In genomic region chr4:107835508-107835909, GRCm38 (mm10) we compare ENCODE assay signal across 12 mouse cellular contexts. TPM values are rescaled to one million over a fixed set of nuclear protein-coding genes. Genes with fewer than 3 reads are reported as not detected.
DNase-seq lines count a peak whose midpoint lies in the region; ATAC-seq and TF ChIP-seq lines count a peak whose summit lies in the region.
"Had no signal": no experiment of that assay in that cellular context is flagged by ENCODE, and none has a peak within 500 bp of the region (broad histone marks: within the 10 kb centered on the region; RNA-seq: fewer than 3 reads in every experiment).

No protein-coding gene starts in this region.

- 0% methylated on average over 5 of the region's 5 CpGs for WGBS in forebrain, embryonic 14.5 days
- WGBS in intestine, embryonic 14.5 days, result 49% methylated on average over 5 of the region's 5 CpGs
- WGBS in midbrain, embryonic 16.5 days, result 10% methylated on average over 5 of the region's 5 CpGs
- 92% methylated on average over 5 of the region's 5 CpGs for WGBS in thymus, adult 2 months

- no peaks in the 10 kb centered on the region for H3K9me3 ChIP-seq in forebrain, embryonic 14.5 days (replicated peaks; ENCODE audit: control insufficient read depth, low read length)
- H3K9me3 ChIP-seq in intestine, embryonic 14.5 days (ENCODE audit: control insufficient read depth, low read length), result no peaks in the 10 kb centered on the region
- H3K9me3 ChIP-seq in midbrain, embryonic 16.5 days (replicated peaks; ENCODE audit: control insufficient read depth, low read length, poor library complexity, severe bottlenecking), result no peaks in the 10 kb centered on the region

- H3K4me1 ChIP-seq in forebrain, embryonic 14.5 days (ENCODE audit: control insufficient read depth, insufficient read depth, low read length), result peaks cover 84% of the 10 kb centered on the region
- H3K4me1 ChIP-seq in intestine, embryonic 14.5 days (replicated peaks; ENCODE audit: control insufficient read depth, insufficient read depth, low read length), result peaks cover 10% of the 10 kb centered on the region
- peaks cover 83% of the 10 kb centered on the region for H3K4me1 ChIP-seq in midbrain, embryonic 16.5 days (ENCODE audit: control insufficient read depth, insufficient read depth, low read length)
- no peaks in the 10 kb centered on the region for H3K4me1 ChIP-seq in thymus, adult 2 months (replicated peaks; ENCODE audit: control insufficient read depth, insufficient read depth, low read length)

- peaks cover 27% of the 10 kb centered on the region for H3K36me3 ChIP-seq in forebrain, embryonic 14.5 days (ENCODE audit: control insufficient read depth, insufficient read depth, low read length)
- H3K36me3 ChIP-seq in intestine, embryonic 14.5 days (ENCODE audit: control insufficient read depth, insufficient read depth, low read length), result no peaks in the 10 kb centered on the region
- H3K36me3 ChIP-seq in midbrain, embryonic 16.5 days (ENCODE audit: control insufficient read depth, insufficient read depth, low read length), result no peaks in the 10 kb centered on the region; the same call in 1 of the 2 replicates
- peaks cover 7% of the 10 kb centered on the region; the same call in 1 of the 2 replicates for H3K36me3 ChIP-seq in thymus, adult 2 months (ENCODE audit: control insufficient read depth, insufficient read depth, low read length)

- peak; percentile 85 for DNase-seq in brain, embryonic 14.5 days (ENCODE audit: low read depth)
- peak; percentile 75 for DNase-seq in forebrain, embryonic 14.5 days (ENCODE audit: low spot score)
- DNase-seq in intestine, embryonic 14.5 days (ENCODE audit: low spot score), result no peak
- DNase-seq in thymus, adult 2 months, result no peak
- DNase-seq in urinary bladder, postnatal 14 days (ENCODE audit: low spot score), result no peak
- DNase-seq in right cerebral cortex, adult 18-20 months, result no peak
- DNase-seq: cerebellum, adult 9-10 months; heart, adult 18-20 months; heart, postnatal 14 days; lung, postnatal 10 days had no signal

- H3K9ac ChIP-seq in forebrain, embryonic 14.5 days (ENCODE audit: low read length), result peak overlapping the region; percentile 60
- H3K9ac ChIP-seq in intestine, embryonic 14.5 days (ENCODE audit: low read length), result no peak overlapping the region
- H3K9ac ChIP-seq in midbrain, embryonic 16.5 days (ENCODE audit: low read depth, low read length), result peak overlapping the region; percentile 54

- peak overlapping the region; percentile 30; the same call in 1 of the 2 replicates for H3K4me2 ChIP-seq in forebrain, embryonic 14.5 days (ENCODE audit: low read length)
- no peak overlapping the region for H3K4me2 ChIP-seq in intestine, embryonic 14.5 days (ENCODE audit: low read length)
- H3K4me2 ChIP-seq in midbrain, embryonic 16.5 days (ENCODE audit: low read length), result no peak overlapping the region; the same call in 1 of the 2 replicates

- no peak for TF ChIP-seq CTCF in brain, embryonic 14.5 days (IDR thresholded peaks at IDR 0.05; ENCODE audit: borderline replicate concordance, extremely low read depth, insufficient read depth, insufficient read length)
- no peak for TF ChIP-seq CTCF in thymus, adult 2 months (IDR thresholded peaks at IDR 0.05; ENCODE audit: borderline replicate concordance, control insufficient read depth, extremely low read depth, insufficient read depth, low read length, poor library complexity)

- H3K27ac ChIP-seq in forebrain, embryonic 14.5 days (ENCODE audit: low read depth, low read length), result peak overlapping the region; percentile 96
- 0 out of 2 replicates have a peak overlapping the region, but pooled peaks have one; percentile 7 for H3K27ac ChIP-seq in intestine, embryonic 14.5 days (ENCODE audit: low read depth)
- peak overlapping the region; percentile 87 for H3K27ac ChIP-seq in midbrain, embryonic 16.5 days (ENCODE audit: low read length)
- H3K27ac ChIP-seq in thymus, adult 2 months (ENCODE audit: control insufficient read depth, insufficient read depth, low read length), result no peak overlapping the region

- no peak for TF ChIP-seq POLR2A in brain, embryonic 14.5 days (IDR thresholded peaks at IDR 0.05; ENCODE audit: borderline replicate concordance, extremely low read depth, insufficient read depth, insufficient read length, poor library complexity, severe bottlenecking)
- TF ChIP-seq POLR2A in thymus, adult 2 months (IDR thresholded peaks at IDR 0.05; ENCODE audit: control insufficient read depth, extremely low read depth, insufficient read depth, low read length, poor library complexity), result no peak

- no peak overlapping the region for H3K4me3 ChIP-seq in forebrain, embryonic 14.5 days (ENCODE audit: low read depth, low read length)
- no peak overlapping the region for H3K4me3 ChIP-seq in intestine, embryonic 14.5 days (ENCODE audit: low read depth, low read length)
- H3K4me3 ChIP-seq in midbrain, embryonic 16.5 days (ENCODE audit: low read depth, low read length), result no peak overlapping the region
- no peak overlapping the region for H3K4me3 ChIP-seq in thymus, adult 2 months (ENCODE audit: control insufficient read depth, insufficient read depth, low read length)

- ATAC-seq in forebrain, embryonic 14.5 days, result peak; percentile 30
- no peak for ATAC-seq in intestine, embryonic 14.5 days (replicated peaks; ENCODE audit: low FRiP score, low TSS enrichment, low read depth)
- peak; percentile 21 for ATAC-seq in midbrain, embryonic 16.5 days
- no peak for ATAC-seq in megakaryocyte, adult 5-6 weeks (ENCODE audit: poor library complexity, severe bottlenecking)

- H3K27me3 ChIP-seq in forebrain, embryonic 14.5 days (replicated peaks; ENCODE audit: control insufficient read depth, insufficient read depth, low read length), result no peaks in the 10 kb centered on the region
- no peaks in the 10 kb centered on the region for H3K27me3 ChIP-seq in intestine, embryonic 14.5 days (replicated peaks; ENCODE audit: control insufficient read depth, insufficient read depth, low read length)
- H3K27me3 ChIP-seq in midbrain, embryonic 16.5 days (ENCODE audit: control insufficient read depth, insufficient read depth, low read depth, low read length), result no peaks in the 10 kb centered on the region
- H3K27me3 ChIP-seq in thymus, adult 2 months (ENCODE audit: control insufficient read depth, insufficient read depth, low read length), result no peaks in the 10 kb centered on the region

RNA-seq across cellular contexts. Expression of gene Lrp8, which starts 33.4 kb away (rescaled TPM):
- 129 and 146 TPM in 2 replicates for polyA plus RNA-seq in brain, embryonic 14.5 days (2012; rRNA removed)
- 33.5 and 48.5 TPM in 2 replicates for polyA plus RNA-seq in forebrain, embryonic 14.5 days (2014; fragmentation: Nextera tagmentation; extraction: Ambion mirVana)
- polyA plus RNA-seq in intestine, embryonic 14.5 days (2014; fragmentation: Nextera tagmentation; extraction: Ambion mirVana), result 3.6 and 5.1 TPM in 2 replicates
- 44.4 and 56.0 TPM in 2 replicates for polyA plus RNA-seq in midbrain, embryonic 16.5 days (2015; fragmentation: Nextera tagmentation; extraction: Ambion mirVana)
- polyA plus RNA-seq in thymus, adult 2 months (2012; rRNA removed), result 45.6 and 64.7 TPM in 2 replicates
- 4.9 and 6.7 TPM in 2 replicates for total RNA-seq in megakaryocyte, adult 5-6 weeks (2015)
- total RNA-seq in megakaryocyte, adult 5-6 weeks (2017), result 5.0 and 6.3 TPM in 2 replicates

RNA-seq across cellular contexts. Expression of gene Magoh, which starts 44.0 kb away (rescaled TPM):
- polyA plus RNA-seq in brain, embryonic 14.5 days (2012; rRNA removed), result 106 and 129 TPM in 2 replicates
- polyA plus RNA-seq in forebrain, embryonic 14.5 days (2014; fragmentation: Nextera tagmentation; extraction: Ambion mirVana), result 151 and 175 TPM in 2 replicates
- 179 TPM in 2 replicates for polyA plus RNA-seq in intestine, embryonic 14.5 days (2014; fragmentation: Nextera tagmentation; extraction: Ambion mirVana)
- 103 and 108 TPM in 2 replicates for polyA plus RNA-seq in midbrain, embryonic 16.5 days (2015; fragmentation: Nextera tagmentation; extraction: Ambion mirVana)
- polyA plus RNA-seq in thymus, adult 2 months (2012; rRNA removed), result 54.9 and 55.6 TPM in 2 replicates
- total RNA-seq in megakaryocyte, adult 5-6 weeks (2015), result 131 and 134 TPM in 2 replicates
- total RNA-seq in megakaryocyte, adult 5-6 weeks (2017), result 208 and 218 TPM in 2 replicates

RNA-seq across cellular contexts. Expression of gene 0610037L13Rik, which starts 54.1 kb away (rescaled TPM):
- 91.0 and 114 TPM in 2 replicates for polyA plus RNA-seq in brain, embryonic 14.5 days (2012; rRNA removed)
- polyA plus RNA-seq in forebrain, embryonic 14.5 days (2014; fragmentation: Nextera tagmentation; extraction: Ambion mirVana), result 116 and 127 TPM in 2 replicates
- polyA plus RNA-seq in intestine, embryonic 14.5 days (2014; fragmentation: Nextera tagmentation; extraction: Ambion mirVana), result 129 and 134 TPM in 2 replicates
- 86.7 and 88.1 TPM in 2 replicates for polyA plus RNA-seq in midbrain, embryonic 16.5 days (2015; fragmentation: Nextera tagmentation; extraction: Ambion mirVana)
- polyA plus RNA-seq in thymus, adult 2 months (2012; rRNA removed), result 24.0 and 29.7 TPM in 2 replicates
- total RNA-seq in megakaryocyte, adult 5-6 weeks (2015), result 34.7 and 36.0 TPM in 2 replicates
- 33.6 and 34.7 TPM in 2 replicates for total RNA-seq in megakaryocyte, adult 5-6 weeks (2017)

Comparison
In these comparisons a context has a peak if more than half of its experiments do, and no peak if none do; other contexts are left out.
1. DNase-seq: peak in brain, embryonic 14.5 days (single experiment) and forebrain, embryonic 14.5 days (single experiment); none in intestine, embryonic 14.5 days (single experiment), thymus, adult 2 months (single experiment), urinary bladder, postnatal 14 days (single experiment) and right cerebral cortex, adult 18-20 months (single experiment).
2. ATAC-seq: peak in forebrain, embryonic 14.5 days (single experiment) and midbrain, embryonic 16.5 days (single experiment); none in intestine, embryonic 14.5 days (single experiment) and megakaryocyte, adult 5-6 weeks (single experiment).